Mouse (Mus musculus) layer of hippocampus, postnatal 14 days (tissue): ENCODE results near the gene Abcd3. TPM values are rescaled to one million over a fixed set of nuclear protein-coding genes. Genes with fewer than 3 reads are reported as not detected.

Experiments
- DNase-seq, 2 experiments: peaks; one replicate each; pipeline ENCODE4 v3.0.0; 2021 to 2022; ENCODE audit warnings: low spot score in 2 of 2, mixed read lengths in 1 of 2
- total RNA-seq, 2 experiments: library from RNA; stranded (reverse); gene quantifications; 2 replicates each; pipeline ENCODE4 v1.2.3; 2021

Abcd3 gene
- total RNA-seq, 2 experiments from 2014 or later, result 73.4 to 74.2 TPM

DNA sequence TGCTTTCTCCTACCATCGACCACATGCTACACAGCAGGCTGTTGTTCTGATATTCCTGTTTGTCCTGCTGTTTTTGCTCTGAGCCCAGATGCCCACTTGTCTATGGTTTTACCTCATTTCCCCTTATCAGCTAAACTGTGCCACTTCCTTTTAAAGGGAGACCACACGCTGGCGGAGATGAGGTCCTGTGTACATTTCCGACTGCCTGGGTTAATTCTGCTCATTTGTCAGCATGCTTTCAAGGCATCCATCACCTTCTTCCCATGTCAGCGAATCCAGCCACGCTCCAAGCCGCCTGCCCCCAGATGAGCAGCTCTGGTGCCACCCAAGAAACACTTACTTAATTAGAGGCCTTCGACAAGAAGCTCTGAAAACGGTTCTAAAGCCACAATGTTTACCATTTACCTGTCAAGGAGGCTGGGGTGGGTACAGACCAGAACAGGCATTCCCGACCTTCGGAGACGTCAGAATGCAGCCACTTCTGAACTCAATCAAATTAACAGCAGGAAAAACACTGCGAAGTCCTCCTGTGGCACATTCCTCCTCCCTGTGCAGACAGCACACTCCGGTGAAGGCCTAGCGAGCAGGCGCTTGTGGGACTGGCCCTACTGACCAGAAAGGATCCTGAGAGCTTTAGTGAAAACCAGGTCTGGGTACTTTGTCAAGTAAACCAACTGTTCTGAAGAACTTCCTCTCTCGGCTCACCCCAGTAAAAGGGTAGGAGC is 75.5 kb downstream of the Abcd3 start:
- DNase-seq, result no peak

DNA sequence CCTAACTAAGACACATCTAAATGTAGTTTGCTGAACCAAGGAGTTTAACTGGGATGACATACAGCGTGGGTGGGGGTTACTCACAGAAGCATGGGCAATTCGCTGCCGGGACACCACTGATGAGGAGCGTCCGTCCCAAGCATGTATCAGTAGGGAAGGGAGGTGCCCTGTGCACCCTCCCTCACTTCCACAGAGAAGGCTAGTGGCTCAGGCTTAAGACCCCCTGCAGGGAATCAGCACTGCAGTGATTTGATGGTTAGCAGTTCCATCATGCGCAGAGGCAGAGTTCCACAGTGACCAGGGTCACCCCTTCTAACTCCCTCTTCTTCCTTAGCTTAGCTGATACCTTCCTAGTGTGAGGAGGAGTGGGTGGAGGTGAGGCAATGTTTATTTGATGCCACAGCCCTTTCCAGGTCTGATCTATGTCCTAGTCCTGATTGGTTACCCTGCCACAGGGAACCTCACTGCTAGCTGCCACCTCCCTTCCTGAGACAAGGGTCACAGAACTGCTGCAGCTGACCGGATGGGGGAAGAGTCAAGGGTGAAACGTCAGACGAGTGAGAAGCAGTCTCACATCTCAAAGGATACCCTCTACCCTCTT is 76.3 kb downstream of the Abcd3 start:
- DNase-seq, result no peak

DNA sequence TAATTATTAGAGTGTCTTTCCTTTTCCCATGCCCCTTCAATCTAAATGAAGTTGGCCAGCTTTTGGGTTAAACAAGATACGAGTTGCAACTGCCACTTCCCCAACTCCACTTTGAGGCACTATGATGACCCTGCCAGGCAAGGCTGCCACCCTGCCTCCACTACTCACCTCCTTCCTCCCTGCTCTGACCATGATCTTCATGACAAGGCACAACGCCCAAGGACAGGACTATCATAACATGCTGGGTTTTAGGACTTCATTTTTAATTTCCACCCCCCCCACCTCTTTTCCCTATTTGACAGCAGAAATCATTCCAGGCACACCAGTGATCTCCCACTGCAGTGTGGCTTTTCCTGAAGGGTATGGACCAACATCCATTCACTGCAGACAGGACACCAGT is 77.2 kb downstream of the Abcd3 start:
- no peak for DNase-seq

DNA sequence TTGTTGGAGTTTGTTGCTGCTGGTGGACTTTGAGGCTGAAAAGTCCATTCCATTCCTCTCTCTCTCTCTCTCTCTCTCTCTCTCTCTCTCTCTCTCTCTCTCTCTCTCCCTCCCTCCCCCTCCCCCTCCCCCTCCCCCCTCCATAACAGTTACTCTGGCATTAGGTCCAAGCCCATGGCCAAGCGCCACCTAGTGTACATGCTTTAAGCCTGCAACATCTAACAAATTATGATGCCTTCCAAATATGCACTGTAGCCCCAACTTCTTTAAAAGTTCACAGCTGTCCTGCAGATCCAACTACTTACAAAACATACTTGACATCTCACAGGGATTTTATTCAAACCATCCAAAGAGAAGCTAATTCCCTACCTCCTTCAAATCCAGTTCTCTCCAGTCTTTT is 77.6 kb downstream of the Abcd3 start:
- no peak for DNase-seq

DNA sequence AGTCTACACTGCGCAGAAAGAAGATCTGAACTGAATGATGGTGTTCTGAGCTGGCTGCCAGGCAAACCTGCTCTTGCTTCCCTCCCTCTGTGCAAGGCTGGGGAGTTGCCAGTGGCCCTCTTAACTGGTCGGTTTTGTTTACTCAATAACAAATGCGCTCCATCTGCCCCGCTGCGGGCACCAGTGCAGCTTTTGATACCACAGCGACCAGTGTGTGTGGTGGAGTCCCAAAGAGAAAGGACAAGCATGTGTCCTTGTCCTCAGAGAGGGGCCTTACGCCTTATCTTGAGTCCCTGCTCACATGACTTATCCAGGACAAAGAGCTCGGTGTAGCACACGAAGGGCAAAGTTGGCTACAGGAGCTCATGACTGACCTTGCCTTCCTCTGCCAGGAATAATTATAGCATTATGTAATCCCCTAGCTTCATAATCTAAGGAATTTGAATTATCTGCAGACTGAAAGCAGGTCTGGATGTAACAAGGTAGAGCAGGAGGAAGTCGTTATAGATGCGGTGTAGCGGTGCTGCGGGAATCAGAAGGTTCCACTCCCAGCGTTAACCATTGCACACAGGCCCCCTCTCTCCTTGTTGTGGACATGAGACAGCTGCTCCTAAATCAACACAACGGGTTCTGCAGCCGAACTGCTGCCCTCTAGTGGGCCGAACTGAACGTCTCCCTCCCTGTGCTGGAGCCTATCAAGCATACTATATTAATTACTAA is 78.9 kb downstream of the Abcd3 start:
- peak; percentile 79 to 87 for DNase-seq

DNA sequence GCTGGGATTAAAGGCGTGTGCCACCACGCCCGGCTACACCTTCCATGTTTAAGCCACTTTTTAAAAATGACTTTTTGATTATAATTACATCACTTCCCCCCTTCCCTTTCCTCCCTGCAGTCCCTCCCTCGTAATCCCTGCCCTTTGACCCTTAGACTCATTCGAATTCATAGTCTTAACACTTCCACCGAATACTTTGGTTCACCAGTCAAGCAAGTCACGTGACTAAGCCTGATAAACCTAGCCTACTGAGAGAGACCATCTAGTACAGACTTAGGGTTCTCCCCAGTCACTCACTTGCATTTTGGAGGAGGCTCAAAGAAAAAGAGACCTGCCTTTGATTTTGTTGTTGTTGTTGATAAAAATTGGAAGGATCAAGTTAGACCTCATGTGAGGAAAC is 79.6 kb downstream of the Abcd3 start:
- no peak for DNase-seq

DNA sequence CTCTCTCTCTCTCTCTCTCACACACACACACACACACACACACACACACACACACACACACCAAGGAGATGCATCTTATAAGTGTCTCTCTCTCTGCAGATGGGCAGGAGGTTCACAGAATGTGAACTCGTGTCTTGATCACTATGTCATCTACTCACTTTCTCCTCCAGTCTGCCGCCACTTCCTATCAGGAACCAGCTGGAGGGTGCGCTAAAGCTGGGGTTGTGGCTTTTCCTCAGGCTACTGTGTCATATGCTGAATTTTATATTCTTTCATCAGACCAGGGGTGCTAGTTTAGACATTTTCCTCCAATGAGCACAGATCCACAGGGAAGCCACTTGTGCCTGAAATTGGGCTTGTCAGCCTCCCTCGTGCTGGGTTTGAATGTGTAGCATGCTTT is 85.4 kb downstream of the Abcd3 start:
- no peak for DNase-seq

DNA sequence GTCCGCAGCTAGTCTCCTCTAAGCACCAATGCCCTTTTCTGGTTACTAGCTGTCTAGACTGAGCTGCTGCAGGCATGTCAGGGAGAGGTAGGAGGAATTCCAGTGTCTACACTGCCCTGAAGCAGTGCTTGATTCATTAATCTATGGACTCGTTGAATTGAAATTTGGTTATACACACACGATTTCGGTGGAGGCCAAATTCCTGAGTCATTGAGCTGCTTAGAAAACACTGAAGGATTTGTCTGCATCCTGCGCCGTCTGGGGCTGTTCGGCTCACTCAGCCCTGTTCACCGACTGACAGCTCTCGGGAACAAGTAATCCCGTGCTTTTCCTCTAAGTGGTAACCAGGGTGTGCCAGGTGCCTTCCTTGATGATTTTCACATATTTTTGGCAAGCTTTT is 89.5 kb downstream of the Abcd3 start:
- no peak for DNase-seq

DNA sequence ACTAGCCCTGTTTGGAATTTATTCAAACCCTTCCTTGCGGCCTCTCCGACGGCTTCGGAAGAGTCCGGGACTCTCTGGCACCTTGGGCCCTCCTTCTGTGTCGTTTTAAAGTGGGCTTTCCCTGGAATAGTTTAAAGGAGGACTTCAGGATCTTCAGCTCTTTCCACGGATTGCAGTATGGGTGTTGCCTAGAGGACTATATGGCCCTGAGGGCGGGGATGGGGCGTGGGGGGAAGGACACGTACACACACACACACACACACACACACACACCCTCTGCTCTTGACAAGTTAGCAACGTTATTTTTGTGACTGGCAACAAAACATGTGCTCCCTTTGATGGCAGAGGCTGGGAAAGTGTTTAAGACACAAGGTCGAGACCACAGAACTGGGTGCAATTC is 90.5 kb downstream of the Abcd3 start:
- DNase-seq, result no peak

DNA sequence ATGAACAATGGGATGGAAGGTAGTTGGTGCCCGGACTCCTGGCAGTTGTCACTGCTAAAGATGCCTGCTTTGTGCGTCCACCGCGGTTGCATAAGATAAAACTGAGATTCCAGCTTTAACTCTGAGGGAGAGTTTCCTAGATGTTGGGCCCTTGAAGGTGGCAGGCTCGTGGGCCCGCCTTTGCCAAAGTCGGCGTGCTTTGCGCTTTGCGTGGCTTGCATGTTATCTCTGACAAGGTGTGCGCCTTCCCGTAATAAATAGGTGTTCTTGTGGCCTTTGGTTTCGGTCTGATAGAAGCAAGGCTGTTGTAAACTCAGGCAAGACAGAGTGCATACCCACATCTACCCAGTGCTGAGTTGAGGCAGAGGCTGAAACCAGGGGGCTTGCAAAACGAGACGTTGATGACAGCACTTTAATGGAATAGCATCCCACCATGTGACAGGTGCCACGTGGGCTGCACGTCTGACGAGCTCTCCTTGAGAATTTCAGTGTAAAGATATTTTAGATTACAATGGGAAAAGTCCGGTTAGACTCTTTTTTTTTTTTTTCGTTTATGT is 91.1 kb downstream of the Abcd3 start:
- DNase-seq, result no peak

DNA sequence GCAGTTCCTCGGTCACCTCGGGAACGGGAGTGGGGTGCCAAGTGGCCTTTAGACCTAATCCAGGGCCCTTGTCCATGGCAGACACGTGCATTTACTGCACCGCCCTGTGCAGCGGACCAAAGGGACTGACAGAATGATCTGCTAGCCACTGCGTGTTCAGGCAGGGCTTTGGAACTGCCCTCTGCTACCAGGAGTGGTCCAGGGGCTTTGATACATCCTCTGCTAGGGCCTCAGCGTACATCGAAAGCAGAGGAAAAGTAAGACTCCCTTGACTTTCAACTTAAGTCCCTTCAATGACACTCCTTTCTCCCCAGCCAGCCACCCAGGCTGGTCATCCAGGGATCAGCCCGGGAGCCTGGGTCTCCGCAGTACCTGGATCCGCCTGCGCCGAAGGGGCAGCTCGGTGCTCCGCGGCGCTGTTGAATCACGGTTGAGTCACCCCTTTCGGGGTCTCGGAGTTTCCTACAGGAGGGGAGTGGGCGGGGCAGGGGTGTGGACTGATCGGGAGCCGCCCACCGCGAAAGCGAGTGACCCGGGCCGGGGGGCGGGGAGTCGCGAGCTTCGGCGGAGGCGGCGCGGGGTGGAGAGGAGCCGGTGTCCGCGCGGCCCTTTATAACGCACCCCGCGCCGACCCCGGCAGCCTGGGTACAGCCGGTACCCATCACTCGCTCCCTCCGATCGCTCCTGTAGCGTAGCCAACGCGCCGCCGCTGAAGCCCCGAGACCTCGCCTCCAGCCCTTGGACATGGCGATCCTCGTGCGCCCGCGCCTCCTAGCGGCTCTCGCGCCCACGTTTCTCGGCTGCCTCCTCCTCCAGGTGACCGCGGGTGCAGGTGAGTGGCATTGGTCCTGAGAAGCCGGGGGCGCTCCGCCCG is 91.9 kb downstream of the Abcd3 start, which contains the start of gene F3:
F3 (plus strand) TSS at position 567 of the 874 bp plus-strand sequence.
- peak; percentile 70 to 81 for DNase-seq

DNA sequence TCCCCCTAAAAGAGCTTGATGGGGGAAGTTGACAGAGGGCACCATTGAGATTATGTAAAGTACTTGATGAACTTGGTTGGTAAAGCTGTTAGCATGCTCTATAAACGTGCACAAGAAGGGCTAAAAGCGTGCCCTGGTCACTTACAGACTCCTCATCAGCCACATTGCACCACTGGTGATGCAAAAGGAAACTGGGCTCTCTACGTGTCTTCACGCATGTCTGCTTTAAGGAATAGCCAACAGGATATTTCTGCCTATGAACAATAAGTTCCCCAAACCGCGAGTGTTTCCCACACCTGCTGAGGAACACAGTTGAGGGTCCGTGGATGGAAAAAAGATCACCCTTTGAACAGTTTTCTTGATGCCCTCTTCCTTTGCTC is 93.4 kb downstream of the Abcd3 start:
- DNase-seq, result no peak

DNA sequence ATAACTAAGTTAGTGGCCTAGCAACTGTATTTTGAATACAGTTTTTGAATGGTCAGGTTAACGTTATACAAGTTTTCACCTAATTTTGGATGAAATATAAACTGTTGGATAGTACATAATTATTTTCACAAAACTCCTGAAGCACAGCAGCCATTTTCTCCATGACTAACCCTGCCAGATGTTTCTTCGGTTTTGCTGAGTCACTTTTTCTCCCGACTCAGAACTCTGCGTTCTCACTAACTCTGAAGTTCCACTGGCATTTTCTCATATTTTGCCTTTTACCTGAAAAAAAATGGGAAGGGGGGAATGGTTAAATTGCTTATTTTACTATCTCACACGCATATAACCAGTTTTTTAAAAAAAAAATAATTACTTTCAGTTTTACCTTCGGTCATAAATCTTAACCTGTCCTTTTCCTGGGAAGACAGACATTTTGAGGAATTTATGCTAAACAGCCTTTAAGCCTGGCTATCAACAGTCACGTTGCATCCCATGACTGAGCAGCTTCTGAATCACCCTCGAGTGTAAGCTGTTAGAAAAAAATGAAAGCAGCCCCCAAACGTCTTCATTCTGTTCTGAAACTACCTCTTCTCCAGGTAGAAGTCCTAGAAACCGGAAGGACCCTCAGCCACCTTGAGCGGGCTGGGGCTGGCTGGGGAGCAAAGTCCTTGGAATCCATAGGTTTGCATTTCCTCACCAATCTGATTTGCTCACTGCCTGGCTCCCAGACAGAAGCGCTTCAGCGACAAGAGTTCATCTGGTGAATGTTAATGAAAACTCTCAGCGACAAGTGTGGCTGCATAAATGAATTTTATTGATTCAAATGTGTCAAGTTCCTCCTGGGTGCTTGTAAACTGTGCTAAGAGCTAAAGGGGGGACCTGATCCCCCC is 94.1 kb downstream of the Abcd3 start:
- DNase-seq, result no peak

DNA sequence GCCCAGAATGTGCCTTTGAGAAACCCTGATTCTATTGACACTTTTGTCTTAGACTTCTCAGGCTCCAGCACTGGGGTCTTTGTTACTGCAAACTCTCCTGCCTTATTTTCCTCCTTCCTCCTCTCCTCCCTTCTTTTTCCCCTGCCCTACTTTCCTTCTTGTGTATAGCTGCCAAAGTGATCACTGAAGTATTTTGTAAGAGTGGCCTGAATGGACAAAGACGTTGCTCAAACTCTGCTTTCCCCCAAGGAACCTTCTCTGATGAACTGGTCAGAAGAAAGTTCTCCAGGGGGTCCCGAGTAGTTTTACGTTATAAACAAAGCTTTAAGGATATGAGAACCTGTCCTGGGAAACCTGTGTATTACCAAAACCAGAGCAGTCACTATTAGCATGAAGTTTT is 95.4 kb downstream of the Abcd3 start:
- no peak for DNase-seq

DNA sequence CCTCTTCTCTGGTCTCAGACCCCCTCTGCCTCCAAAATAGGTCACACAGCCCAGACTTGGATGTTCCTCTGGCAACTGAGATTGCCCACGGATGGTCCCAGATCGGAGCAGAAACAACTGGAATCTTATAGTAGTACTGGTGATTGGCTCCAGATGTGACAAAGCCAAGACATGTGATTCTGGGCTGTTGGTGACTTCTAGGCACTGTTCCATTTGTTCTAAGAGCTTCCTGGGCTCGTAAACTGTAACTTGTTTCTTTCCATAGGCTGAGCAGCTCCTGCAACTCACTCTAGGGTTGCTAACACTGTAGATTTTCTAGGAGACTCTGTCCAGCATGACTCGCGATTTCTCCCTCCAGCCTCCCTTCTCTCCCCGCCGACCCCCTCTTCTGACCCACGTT is 96.4 kb downstream of the Abcd3 start:
- no peak for DNase-seq

DNA sequence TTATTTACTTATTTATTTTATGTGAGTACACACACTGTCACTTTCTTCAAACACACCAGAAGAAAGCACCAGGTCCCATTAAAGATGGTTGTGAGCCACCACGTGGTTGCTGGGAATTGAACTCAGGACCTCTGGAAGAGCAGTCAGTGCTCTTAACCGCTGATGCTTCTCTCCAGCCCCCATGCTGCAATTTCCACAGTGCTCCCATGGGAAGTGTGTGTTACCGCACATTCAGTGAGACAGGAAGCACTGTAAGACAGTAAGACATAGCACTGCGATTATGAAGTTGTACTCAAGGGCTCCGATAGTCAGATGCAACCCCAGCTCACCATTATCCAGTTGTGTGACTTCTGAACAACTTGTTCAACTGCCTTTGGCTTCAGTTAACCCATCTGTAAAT is 98.6 kb downstream of the Abcd3 start:
- DNase-seq, result no peak

DNA sequence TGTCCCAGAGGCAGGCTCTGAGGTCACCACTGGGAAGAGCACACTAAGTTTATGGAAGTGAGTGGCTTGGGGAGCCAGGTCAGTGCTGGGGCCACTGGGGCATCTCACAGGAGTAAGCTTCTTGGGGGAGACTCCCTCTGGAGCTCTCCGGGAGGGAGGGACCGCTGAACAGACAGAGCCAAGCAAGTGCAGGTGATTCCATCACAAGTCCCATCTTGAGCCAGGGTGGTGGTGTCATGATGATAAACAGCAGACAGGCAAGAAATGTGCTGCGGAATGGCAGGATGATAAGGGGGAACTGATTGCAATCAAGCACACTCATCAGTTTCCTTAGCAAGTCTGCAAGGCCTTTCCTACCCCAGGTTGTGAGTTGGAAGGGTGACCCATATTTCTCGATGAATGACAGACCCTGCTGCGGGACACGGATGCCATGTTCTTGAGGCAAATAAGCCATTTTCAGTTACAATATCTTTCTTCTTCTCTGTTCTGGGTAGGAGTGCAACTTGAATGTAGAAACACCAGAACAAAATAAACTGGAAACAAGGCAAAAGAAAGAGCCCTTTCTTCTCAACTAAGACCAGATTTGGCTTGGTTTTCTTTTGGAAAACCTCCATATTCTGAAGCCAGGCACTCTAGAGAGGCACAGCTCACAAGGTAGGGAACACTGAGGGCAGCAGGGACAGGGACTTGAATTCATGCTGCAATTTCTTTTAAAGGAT is 99.2 kb downstream of the Abcd3 start:
- DNase-seq, result peak in 1 of 2 experiments; percentile 73

DNA sequence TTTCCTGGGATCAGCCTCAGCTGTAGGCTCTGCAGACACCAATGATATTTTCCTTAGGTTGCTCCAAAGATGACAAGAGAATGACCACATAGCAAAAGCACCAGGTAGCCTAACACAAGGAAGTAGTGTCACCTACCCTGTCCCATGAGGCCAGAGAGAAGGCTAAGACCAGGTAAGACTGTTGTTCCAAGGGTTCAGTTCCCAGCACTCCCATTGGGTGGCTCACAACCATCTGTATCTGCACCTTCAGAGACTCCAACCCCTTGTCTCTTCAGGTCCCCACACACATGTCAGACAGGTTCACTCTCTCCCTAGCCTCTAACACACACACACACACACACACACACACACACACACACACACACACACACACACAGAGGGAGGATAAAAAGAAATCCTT is 99.8 kb downstream of the Abcd3 start:
- DNase-seq, result no peak

DNA sequence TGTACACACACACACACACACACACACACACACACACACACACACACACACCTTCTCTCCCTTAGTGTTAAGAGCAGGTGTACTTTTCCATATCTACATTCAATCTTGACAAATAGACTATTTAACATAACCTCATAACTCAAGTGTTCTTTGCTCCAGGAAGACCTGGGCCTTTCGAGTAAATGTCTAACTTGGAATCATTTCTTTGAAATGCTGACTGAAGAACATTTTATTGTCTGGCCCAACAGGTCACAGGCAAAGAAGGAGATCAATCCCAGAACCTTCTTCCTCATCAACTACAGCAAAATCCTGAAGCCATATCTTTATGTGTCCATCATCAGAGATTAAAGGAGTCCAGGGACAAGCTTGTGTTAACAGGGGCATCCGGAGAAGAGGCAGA is 100.6 kb downstream of the Abcd3 start:
- no peak for DNase-seq

DNA sequence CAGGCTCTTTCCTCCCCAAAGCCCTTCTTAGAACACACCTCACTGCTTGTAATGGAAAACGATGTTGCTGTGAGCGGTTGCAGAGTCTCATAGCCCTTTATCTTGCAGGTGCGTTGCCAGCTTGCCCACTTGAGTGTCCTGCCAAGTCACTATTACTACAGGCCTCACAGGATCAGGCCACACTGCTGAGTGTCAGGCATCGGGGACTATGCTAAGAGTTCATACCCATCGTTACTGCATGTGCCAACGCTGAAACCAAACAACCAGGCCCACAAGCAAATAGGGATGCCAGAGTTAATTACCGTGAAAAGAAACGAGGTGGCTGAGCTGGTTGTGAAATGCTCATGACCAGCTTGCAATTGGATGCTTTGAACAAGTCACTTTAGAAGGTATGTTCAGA is 101.3 kb downstream of the Abcd3 start:
- no peak for DNase-seq
